Mouse (Mus musculus): Measurements from ENCODE around the gene G0s2.
"Not testable (repeated sequence)": the region's sequence is repeated elsewhere in the genome, so short reads cannot be mapped to it uniquely, and the experiment has no call there.

G0s2 gene

DNA sequence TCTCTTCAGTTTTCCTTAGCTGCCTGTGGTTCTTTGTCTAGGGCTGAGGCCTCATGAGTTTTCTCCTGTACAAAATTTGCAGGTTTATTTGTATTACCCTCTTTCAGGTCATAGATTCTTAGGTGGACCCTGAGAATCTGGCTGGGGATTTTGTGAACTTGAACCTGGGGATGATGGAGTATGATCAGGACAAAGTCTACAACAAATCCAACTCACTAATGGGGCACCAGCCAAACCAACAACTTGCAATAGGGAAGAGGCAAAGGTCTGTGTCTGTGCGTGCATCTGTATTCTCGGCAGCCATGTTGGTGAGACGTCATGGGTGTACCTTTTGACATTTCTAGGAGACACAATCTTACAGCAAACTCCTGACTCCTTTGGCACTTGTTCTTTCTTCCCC, 16.1 kb upstream of the G0s2 start:
- DNase-seq (ENCODE audit: low read depth) = no peak

DNA sequence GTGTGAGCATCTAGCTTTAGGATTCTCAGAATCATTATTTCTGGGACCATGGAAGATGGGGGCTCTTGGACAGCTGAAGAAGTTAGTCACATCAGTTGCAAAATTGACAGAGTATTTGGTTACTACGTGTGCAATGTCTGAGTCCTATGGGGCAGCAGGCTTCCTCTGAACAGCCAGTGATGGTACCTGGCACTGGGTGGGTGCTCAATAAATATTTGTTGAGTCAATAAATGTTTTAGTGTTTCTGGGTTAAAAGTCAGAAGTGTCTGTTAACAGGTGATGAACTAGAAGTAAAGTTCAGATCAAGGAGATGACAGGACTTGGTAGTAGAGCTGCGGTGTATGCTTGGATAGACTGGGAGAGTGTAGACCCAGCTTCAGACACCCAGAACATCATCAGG, 14.6 kb upstream of the G0s2 start:
- no peak for DNase-seq (ENCODE audit: low read depth)

DNA sequence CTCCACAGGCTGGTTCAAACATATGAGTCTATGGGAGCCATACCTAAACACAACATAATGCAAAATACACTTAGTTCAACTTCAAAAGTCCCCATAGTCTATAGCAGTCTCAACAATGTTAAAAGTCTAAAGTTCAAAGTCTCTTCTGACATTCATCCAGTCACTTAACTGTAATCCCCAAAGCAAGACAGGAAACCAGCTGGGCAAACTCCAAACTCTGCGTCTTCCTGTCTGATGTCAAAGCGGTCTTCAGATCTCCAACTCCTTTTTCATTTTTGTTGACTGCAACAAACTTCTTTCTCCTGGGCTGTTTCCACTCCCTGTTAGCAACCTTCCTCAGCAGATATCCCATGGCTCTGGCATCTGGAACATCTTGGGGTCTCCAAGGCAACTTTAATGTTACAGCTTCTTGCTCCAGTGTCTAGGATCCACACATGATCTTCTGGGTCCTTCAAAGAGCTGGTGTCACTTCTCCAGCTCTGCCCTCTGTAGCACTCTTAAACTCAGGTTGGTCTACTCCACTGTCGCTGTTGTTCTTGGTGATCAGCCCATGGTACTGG, 12.8 kb upstream of the G0s2 start:
- DNase-seq (ENCODE audit: low read depth) = not testable (repeated sequence)

DNA sequence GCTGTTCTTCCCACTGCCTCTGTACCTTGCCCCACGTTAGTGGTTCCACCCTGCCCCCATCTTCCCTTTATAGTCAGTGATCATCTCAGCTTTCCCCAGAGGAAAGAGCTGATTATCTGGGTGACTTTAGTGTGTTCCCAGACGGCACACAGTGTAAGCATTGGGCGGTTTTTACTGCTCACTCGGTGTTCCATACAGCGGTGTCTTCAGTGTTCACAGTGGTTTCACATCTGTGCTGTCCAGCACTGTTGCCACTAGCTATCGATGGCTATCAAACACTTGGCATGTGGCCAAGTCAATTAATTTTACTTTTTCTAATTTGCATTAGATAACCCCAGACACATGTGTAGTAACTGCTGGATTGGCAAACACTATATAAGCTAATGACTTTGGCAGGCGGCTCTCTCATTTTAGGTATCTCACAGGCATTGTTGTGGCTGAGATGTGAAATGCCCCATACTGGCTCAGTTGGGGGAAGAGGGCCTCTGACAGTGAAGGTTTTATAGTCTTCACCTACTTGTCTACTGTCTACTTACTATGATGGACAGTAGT, 11.3 kb upstream of the G0s2 start:
- DNase-seq (ENCODE audit: low read depth) = no peak

DNA sequence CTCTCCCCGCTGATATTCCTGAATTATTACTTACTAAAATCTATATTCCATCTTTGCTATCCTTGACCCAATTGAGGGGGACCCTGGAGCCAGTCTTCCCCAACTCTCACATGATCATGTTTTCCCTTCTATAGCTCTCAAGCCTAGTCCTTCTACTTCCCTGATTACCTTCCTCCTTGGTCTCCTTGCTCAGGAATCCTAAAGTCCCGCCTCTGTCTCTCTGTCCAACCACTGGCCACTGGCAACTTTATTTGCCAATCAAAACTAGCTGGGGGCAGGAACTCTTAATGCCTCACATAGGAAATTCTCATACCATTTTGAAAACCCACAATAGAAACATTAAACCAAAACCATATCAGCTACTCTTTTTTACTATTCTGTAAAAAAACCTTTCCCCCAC, 8.3 kb upstream of the G0s2 start:
- DNase-seq (ENCODE audit: low read depth) = no peak

DNA sequence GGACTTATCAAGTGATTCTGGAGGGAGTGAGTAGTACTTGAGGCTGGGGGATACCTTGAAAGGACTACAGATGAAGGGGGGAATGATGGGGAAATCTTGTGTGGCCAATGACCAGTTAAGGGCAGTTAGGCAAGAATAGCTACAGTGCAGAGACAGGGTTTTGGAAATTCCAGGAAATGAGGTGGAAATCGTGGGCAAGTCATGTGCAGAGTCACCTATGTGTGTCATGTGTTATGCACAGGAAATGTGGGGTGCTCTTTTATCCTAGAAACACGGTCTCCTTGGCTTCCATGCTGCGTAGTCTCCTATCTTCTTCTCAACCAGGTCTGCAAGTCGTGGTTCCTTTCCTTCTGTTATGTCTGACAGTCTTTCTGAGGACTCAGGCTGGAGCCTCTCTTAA, 6.5 kb upstream of the G0s2 start:
- no peak for DNase-seq (ENCODE audit: low read depth)

DNA sequence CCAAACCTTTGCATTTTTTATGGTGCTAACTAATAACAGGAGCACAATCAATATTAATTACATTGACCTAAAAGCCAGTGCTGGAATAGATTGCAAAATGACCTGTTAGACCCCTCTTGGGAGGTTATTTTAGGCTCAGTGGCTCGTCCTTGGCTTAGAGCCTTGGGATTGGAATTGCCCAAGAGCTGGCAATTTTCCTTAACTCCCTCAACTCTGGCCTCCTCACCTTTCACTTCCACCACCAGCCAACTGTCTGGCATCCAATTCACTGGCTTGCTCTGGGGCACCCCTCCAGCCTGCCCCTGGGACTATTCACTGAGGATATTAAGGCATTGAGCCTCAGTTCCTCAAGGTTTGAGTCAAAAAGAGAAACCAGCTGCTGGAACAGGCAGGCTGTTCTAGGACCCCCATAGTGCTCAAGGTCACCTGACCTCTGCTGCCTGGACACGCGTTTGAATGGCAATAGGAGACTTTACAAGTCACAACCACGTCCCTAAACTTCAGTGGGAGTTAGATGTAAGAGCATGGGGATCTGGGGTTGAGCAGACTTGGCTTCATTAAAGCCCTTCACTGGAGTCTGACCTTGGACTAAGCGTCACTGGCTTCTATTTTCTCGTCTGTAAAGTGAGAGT, 5.5 kb upstream of the G0s2 start:
- peak; percentile 27 for DNase-seq (ENCODE audit: low read depth)

DNA sequence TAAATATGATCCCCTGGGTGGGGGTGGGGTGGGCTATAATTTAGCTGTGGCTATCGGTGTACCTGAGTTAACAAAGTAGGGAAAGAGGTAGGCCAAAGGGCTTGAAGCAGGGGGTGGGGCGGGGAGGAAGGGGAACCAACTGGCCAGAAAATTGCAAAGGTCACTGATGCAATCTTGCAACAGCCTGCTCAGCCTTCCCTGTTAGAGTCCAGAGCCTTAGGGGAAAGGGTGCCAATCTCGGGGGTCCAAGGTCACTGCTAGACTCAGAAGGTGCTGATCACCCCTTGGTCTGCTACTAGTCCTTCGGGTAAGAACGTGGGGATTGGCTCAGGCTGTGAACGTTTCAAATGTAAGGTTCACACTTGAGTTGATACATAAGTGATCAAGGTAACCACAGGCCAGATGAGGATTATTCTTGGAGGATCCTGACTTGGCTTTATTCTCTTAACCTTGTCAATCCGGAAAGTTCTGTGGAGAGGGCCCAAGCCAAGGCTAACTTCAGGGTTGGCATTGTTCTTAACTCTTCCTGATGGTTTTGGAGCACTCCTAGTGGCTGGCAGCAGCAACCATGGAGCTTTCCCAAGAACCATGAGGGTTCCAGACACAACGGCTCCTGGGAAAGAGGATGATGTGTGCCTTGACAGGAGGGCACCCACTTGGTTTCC, 1.5 kb upstream of the G0s2 start:
- no peak for DNase-seq (ENCODE audit: low read depth)

DNA sequence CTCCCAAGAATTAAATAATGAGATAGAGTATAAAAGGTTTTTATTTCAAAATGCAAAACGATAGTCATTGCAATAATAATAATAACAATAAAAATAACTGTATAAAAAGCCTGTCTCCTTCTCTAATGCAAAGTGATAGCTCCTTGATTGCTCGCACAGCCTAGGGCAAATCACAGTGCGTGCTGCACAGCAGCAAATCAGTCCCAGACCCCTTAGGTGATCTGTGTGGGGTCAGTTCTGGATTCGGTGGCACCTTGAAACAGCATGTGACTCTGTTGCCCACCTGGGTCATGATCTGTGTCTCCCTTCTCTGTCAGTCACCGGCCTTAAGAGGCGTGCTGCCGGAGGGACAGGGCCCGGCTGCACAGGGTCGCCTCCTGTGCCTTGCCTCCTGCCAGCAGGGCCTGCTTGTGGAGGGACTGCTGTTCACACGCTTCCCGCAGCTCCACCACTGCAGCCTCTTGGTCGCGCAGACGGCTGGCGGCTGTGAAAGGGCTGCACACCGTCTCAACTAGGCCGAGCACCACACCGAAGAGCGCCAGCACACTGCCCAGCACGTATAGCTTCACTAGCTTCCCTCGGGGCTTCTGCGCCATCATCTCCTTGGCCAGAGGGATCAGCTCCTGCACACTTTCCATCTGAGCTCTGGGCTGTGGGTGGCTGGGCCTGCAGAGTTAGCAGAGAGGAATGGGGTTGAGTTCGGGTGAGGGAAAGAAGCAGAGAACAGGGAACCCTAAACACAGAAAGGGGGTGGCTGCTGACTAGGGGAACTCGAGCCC, 691 bp downstream of the G0s2 start:
- no peak for DNase-seq (ENCODE audit: low read depth)

DNA sequence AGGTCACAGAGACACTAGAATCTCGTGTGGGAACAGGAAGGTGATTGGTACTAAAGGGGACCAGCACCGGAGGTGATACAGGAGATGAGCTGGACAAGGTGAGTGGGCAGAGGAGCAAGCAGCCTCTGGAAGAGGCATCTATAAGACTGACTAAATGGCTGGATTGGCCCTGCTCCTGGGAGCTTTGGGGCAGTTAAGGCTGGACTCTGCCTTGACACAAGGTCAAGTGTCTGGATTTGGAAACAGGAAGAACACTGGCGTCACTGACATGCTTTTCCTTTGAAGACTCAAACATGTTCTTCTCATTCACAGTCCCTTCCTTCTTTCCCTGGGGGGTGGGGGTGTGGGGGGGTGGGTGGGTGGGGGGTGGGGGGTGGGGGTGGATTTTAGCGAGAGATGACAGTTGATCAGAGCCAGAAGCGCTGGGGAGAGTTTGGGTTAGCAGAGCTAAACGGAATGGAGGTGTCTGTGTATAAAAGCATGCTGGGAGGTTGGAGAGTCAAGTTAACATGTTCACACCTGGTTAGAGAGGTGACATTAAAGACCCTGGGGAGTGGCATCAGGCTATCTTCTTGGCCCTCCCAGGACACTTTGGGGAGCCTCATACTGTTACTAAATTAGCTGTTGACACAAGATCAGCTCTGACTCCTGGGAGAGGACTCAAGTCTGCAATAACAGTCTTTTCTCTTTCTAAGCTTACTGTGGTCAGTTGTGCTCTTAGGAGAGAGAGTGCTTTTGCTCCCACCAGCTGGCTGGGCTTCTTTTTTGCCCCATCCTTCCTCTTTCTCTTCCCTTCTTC, 1.9 kb downstream of the G0s2 start:
- no peak for DNase-seq (ENCODE audit: low read depth)

DNA sequence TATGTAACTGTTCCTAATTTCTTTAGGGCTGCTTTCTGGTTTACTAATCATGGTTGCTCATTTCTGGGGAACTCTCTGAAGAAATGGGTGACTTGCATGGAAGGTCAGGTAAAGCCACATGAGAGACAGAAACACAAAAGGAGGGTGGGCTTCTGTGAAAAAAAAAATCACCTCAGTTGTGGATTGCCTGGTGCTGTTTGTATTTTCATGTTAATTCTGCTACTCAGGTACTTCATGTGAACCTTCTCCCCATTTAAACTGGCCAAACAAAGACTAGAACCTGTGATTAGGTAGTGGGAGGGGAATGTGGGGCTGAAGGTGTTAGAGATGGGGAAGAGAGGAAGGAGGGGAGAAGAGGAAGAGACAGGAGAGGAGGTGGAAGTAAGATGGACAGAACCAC, 7.3 kb downstream of the G0s2 start:
- DNase-seq (ENCODE audit: low read depth) = no peak

DNA sequence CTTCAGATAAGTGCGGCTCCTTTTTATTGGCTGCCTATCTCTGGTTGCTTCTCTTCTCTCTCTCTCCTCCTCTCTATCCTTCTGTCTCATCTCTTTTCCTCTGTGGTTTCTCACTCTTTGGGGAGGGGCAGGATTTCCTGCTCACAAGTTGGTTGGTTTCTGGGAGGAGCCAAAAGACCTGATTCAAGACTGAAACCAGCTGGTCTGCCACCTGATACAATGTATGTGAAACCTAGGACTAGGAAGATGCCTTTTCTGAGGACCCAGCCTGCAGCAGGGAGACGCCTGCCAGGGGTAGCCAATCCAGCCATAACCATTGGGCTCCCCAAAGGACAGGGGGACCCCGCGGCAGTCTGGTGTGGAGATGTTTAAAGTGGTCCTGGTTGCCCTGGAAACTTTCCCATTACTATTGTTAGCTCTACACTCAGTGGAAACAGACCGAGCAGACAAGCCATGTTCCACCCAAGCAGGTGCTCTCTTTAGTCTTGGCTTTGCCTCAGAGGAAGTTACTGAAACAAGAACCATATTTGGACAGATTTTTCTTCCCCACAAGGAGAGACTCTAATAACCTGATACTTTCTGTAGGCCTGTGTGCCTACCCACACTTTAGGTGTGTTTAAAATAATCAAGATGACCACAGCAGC, 8.9 kb downstream of the G0s2 start, which contains the start of gene Hsd11b1:
TSS of gene Hsd11b1 (minus strand) at position 121 of the 644 bp plus-strand sequence.
- DNase-seq (ENCODE audit: low read depth) = no peak

DNA sequence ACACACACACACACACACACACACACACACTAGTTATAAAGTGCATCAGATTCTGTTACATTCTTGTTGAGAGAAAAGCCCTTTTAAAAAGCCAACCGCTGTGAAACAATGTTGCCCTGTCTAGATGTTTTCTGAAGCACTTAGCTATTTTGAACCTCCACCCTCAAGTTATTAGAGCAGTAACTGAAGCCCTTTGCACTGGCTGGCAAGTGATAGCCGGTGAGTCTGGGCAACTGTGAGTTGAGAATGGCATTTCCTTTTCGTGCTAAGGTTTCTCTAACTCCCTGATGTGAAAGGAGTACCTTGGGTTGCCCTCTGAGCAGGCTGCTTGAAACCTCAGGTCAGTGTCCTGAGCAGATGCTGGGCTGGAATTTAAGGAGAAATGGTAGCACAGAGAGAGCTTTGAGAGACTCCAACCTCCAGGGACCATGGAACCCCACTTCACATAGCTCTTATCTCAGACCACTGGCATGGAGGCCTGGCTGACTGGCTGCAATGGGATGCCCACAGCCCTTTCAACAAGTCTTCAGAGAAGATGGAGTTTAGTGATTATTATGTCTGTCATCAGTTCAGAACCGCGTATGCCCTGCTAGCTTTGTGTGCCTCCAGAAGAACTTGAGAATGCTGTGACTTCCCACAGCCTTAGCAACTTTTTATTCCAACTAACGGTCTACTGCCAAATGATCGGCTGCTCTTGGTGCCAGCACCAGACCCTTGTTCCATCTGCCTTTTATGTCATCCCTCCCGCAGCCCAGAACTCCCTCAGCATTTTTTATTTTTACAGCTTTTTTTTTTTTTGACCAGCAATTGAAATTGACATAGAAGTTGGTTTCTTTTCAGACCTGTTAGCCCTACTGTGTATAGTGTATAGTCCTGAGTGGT, 9.8 kb downstream of the G0s2 start:
- no peak for DNase-seq (ENCODE audit: low read depth)

DNA sequence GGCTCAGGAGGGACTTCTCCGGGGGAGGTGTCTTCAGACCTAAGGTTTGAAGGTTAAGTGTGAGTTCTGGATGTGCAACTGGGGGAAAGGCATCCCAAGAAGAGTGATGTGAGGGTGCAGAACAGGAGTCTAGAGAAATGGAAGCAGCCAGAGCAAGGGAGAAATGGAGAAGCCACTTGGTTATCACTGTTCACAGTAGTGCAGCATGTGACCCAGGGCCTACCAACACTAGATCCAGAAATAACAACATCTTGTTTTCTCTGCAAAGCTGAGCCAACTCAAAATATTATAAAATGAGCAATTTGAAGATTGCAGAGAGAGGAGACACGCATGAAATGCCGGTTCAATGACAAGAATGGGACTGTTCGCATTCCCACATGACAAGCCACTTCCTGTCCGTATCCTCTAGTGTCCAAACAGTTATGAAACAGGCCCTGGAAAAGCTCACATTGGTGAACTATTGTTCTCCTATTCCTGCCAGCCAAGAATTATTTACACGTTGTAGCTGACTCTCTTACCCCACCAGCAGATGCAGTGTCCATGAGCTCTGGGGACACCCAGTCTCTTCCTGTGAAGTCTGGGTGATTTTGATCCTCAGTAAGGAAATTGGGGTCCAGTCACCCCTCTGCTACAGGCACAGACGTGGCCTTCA, 11.0 kb downstream of the G0s2 start:
- DNase-seq (ENCODE audit: low read depth) = no peak

DNA sequence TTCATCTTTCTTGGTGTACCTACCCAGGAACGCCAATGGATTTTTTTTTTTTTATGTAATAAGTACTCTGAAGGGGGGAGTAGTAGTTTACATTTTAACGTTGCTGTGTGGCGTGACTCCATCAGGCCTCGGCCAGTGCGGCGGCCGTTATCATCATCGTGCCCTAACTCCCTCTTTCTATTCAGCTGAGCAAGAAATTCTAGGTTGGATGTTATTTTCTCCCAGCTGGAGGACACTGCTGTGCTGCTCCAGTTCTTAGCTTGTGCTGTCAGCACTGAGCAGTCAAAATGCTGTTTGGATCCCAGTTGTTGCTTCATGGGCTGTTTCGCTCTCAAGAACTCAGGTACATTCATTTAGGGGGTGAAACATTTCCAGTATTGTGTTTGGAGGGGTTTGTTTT, 13.5 kb downstream of the G0s2 start:
- no peak for DNase-seq (ENCODE audit: low read depth)

DNA sequence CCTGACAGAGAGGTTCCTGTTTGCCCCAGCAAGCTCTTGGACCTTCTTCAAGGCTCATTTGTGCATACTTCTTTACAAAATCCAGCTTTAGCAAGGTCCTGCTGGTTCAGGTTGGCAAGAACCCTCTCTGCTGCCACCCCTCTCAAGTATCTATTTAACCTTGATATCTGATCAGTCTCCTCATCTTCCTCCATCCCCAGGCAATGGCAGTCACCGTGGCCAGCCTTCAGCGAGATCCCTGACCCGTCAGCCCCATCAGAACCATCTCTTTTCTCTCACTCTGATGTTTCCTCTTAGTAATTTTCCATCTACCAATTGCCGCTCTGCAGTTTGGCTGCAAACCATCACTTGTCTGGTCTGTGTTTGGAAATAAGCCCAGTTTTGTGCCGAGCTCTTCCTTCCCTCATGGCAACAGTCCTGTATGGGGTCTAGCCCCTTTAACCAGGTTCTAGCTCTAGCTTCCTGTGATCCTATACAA, 16.4 kb downstream of the G0s2 start:
- DNase-seq (ENCODE audit: low read depth) = no peak

DNA sequence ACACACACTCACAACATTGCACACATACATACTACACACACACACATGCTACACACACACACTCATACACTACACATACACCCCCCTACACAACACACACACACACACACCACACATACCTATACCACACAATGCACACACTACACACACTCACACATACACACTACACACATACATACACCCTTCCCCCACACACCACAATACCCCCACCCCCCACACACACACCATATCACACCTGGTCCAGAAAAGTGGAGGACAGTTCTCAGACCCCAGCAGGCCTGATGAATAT, 16.8 kb downstream of the G0s2 start:
- no peak for DNase-seq (ENCODE audit: low read depth)

DNA sequence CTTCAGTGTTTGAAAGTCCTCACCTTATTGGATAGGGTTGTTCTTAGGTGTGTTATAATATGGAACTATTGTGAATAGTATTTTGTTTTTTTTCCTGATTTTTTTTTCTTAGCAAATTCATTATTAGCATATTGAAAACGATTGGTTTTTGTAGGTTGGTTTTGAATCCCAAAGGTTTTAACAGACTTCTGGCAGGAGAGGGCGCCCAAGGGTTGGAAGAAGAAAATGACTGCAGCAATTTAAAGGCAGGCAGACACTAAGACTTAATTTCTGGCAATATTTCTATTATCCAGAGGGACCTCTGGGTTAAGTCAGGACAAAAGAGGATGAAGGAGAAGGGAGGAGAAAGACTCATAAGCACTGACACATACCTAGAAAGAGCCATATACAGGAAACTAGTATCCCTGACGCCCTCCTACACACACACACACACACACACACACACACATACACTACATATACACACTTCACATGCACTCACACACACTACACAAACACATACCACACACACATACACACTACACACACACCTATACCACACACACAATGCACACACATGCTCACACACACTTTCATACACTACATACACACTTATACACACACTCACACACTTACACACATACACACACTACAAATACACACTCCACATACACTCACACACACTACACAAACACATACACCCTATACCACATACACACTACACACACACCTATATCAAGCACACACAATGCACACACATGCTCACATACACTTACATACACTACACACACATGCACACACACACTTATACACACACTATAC, 17.3 kb downstream of the G0s2 start:
- peak; percentile 80 for DNase-seq (ENCODE audit: low read depth)

DNA sequence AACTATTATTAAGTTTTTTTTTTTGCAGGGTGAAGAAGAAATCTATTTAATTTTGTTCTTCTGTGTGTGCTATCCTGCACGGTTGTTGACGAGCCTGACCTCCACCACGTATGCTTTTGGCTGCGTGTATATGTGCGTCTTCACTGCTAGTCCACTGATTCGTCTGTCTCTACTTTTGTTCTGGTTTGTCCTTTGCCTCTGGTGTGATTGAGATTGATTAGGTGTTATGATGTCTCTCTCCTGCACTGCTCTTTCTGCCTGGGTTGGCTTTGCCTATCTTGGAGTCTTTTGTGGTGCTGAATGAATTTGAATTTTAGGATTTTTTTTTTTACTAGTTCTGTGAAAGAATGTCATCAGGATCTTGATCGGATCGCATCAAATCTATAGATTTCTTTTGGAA, 18.0 kb downstream of the G0s2 start:
- no peak for DNase-seq (ENCODE audit: low read depth)

All from NIH3T3 (cell line).